Mouse (Mus musculus) ES-Bruce4 (cell line): ENCODE results near the gene Gm17720.

Experiments
- EP300 ChIP-seq: IDR thresholded peaks from 2 replicates; pipeline ENCODE4 v1.6.1; 2011; ENCODE audit warnings: low read depth, low read length; ENCODE audit not compliant: insufficient read depth
- POLR2A ChIP-seq: IDR thresholded peaks from one replicate; pipeline ENCODE4 v1.8.1; 2011; ENCODE audit warnings: low read length; ENCODE audit not compliant: insufficient read depth

DNA sequence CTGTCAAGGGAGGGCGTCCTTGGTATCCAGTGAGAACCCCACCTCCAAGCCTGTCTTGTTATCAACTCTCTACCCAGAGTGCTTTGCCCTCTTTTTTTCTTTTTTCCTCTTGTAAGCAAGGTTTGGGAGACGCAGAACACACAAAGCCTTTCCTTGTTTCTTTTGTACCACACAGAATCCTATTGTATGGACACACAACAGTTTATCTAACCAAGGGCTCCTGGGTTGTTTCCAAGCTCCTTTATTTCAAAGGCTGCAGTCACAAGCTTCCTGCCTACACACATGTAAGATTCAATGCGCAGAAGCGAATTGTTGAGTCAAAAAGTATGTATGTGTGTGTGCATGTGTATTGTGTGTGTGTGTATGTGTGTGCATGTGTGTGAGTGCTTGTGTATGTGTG is 68.2 kb downstream of the Gm17720 start:
- no peak for TF ChIP-seq POLR2A
- no peak for TF ChIP-seq EP300
